Mouse (Mus musculus): ENCODE measurements around the gene Mgat5. TPM values are rescaled to one million over a fixed set of nuclear protein-coding genes. Genes with fewer than 3 reads are reported as not detected.

Gene Mgat5
- polyA plus RNA-seq, 1 experiment = 2.2 TPM

GRCm38 (mm10) chr1:127287505-127287904 lies 82.7 kb downstream of the Mgat5 start:
- H3K79me2 ChIP-seq (ENCODE audit: control insufficient read depth, insufficient read depth) = no peaks in the 10 kb centered on the region
- H3ac ChIP-seq (ENCODE audit: control insufficient read depth, insufficient read length) = no peak overlapping the region
- no peak for TF ChIP-seq CEBPB (IDR thresholded peaks at IDR 0.05; ENCODE audit: insufficient read depth, poor library complexity, severe bottlenecking)
- no peak for TF ChIP-seq TCF3 (IDR thresholded peaks at IDR 0.05; ENCODE audit: insufficient read length, low read depth)
- no peak for TF ChIP-seq USF1 (IDR thresholded peaks at IDR 0.05; ENCODE audit: low read depth)
- no peak for TF ChIP-seq POLR2AphosphoS2 (IDR thresholded peaks at IDR 0.05; ENCODE audit: insufficient read length, low read depth)
- no peak for TF ChIP-seq POLR2A (IDR thresholded peaks at IDR 0.05; ENCODE audit: insufficient read length, low read depth)
- no peak for TF ChIP-seq E2F4 (IDR thresholded peaks at IDR 0.05; ENCODE audit: insufficient read depth)
- no peak for TF ChIP-seq SRF (IDR thresholded peaks at IDR 0.05; ENCODE audit: control insufficient read depth, insufficient read length, low read depth)
- no peak for TF ChIP-seq MYOG (IDR thresholded peaks at IDR 0.05; ENCODE audit: control insufficient read depth in 1 of 3, insufficient read depth in 1 of 3, insufficient read length in 2 of 3, low read depth in 2 of 3)
- no peak for TF ChIP-seq TCF12 (IDR thresholded peaks at IDR 0.05; ENCODE audit: insufficient read depth, poor library complexity, severe bottlenecking)
- no peak for TF ChIP-seq MYOD1 (IDR thresholded peaks at IDR 0.05; ENCODE audit: control insufficient read depth in 1 of 3, insufficient read length in 2 of 3, low read depth in 2 of 3)
- no peak for TF ChIP-seq REST (IDR thresholded peaks at IDR 0.05; ENCODE audit: insufficient read depth, insufficient read length)
- no peak for TF ChIP-seq MAX (IDR thresholded peaks at IDR 0.05; ENCODE audit: low read depth)
- H3K4me3 ChIP-seq = no peak overlapping the region
- no peaks in the 10 kb centered on the region for H3K27me3 ChIP-seq (ENCODE audit: control insufficient read depth, insufficient read depth, insufficient read length)
- no peaks in the 10 kb centered on the region for H3K36me3 ChIP-seq (ENCODE audit: control insufficient read depth, insufficient read depth)
- no peak overlapping the region for H3K4me2 ChIP-seq (ENCODE audit: low read depth)

- H3ac ChIP-seq (ENCODE audit: control insufficient read depth, insufficient read length) = no peak overlapping the region
- H3K4me2 ChIP-seq (ENCODE audit: low read depth) = no peak overlapping the region
- H3K27me3 ChIP-seq (ENCODE audit: control insufficient read depth, insufficient read depth, insufficient read length) = no peaks in the 10 kb centered on the region
- no peak overlapping the region for H3K4me3 ChIP-seq
- H3K36me3 ChIP-seq (ENCODE audit: control insufficient read depth, insufficient read depth) = no peaks in the 10 kb centered on the region
- no peaks in the 10 kb centered on the region for H3K79me2 ChIP-seq (ENCODE audit: control insufficient read depth, insufficient read depth)
- TF ChIP-seq REST (IDR thresholded peaks at IDR 0.05; ENCODE audit: insufficient read depth, insufficient read length) = no peak
- no peak for TF ChIP-seq POLR2A (IDR thresholded peaks at IDR 0.05; ENCODE audit: insufficient read length, low read depth)
- TF ChIP-seq CEBPB (IDR thresholded peaks at IDR 0.05; ENCODE audit: insufficient read depth, poor library complexity, severe bottlenecking) = no peak
Observed at GRCm38 (mm10) chr1:127290879-127291278, 86.1 kb downstream of the Mgat5 start.

GRCm38 (mm10) chr1:127291721-127292120 lies 86.9 kb downstream of the Mgat5 start:
- Histone ChIP-seq H3K79me2 (ENCODE audit: control insufficient read depth, insufficient read depth) (no peaks in the 10 kb centered on the region), H3K4me2 (ENCODE audit: low read depth) (no peak overlapping the region), H3K4me3 (no peak overlapping the region), H3ac (ENCODE audit: control insufficient read depth, insufficient read length) (no peak overlapping the region), H3K27me3 (ENCODE audit: control insufficient read depth, insufficient read depth, insufficient read length) (no peaks in the 10 kb centered on the region), H3K36me3 (ENCODE audit: control insufficient read depth, insufficient read depth) (no peaks in the 10 kb centered on the region)
- TF ChIP-seq REST (IDR thresholded peaks at IDR 0.05; ENCODE audit: insufficient read depth, insufficient read length) = no peak
- no peak for TF ChIP-seq POLR2A (IDR thresholded peaks at IDR 0.05; ENCODE audit: insufficient read length, low read depth)
- TF ChIP-seq TCF3 (IDR thresholded peaks at IDR 0.05; ENCODE audit: insufficient read length, low read depth) = no peak
- no peak for TF ChIP-seq USF1 (IDR thresholded peaks at IDR 0.05; ENCODE audit: low read depth)
- no peak for TF ChIP-seq CEBPB (IDR thresholded peaks at IDR 0.05; ENCODE audit: insufficient read depth, poor library complexity, severe bottlenecking)
- no peak for TF ChIP-seq MYOG (IDR thresholded peaks at IDR 0.05; ENCODE audit: control insufficient read depth in 1 of 3, insufficient read depth in 1 of 3, insufficient read length in 2 of 3, low read depth in 2 of 3)
- no peak for TF ChIP-seq TCF12 (IDR thresholded peaks at IDR 0.05; ENCODE audit: insufficient read depth, poor library complexity, severe bottlenecking)
- no peak for TF ChIP-seq POLR2AphosphoS2 (IDR thresholded peaks at IDR 0.05; ENCODE audit: insufficient read length, low read depth)
- TF ChIP-seq MYOD1 (IDR thresholded peaks at IDR 0.05; ENCODE audit: control insufficient read depth in 1 of 3, insufficient read length in 2 of 3, low read depth in 2 of 3) = no peak

- no peaks in the 10 kb centered on the region for H3K27me3 ChIP-seq (ENCODE audit: control insufficient read depth, insufficient read depth, insufficient read length)
- peak overlapping the region; percentile 15 for H3K4me2 ChIP-seq (ENCODE audit: low read depth)
- H3K36me3 ChIP-seq (ENCODE audit: control insufficient read depth, insufficient read depth) = no peaks in the 10 kb centered on the region
- no peak overlapping the region for H3ac ChIP-seq (ENCODE audit: control insufficient read depth, insufficient read length)
- no peak overlapping the region for H3K4me3 ChIP-seq
- no peak for TF ChIP-seq TCF3 (IDR thresholded peaks at IDR 0.05; ENCODE audit: insufficient read length, low read depth)
- TF ChIP-seq MAX (IDR thresholded peaks at IDR 0.05; ENCODE audit: low read depth) = no peak
- no peak for TF ChIP-seq POLR2A (IDR thresholded peaks at IDR 0.05; ENCODE audit: insufficient read length, low read depth)
- no peak for TF ChIP-seq MYOD1 (IDR thresholded peaks at IDR 0.05; ENCODE audit: control insufficient read depth in 1 of 3, insufficient read length in 2 of 3, low read depth in 2 of 3)
- no peak for TF ChIP-seq E2F4 (IDR thresholded peaks at IDR 0.05; ENCODE audit: insufficient read depth)
- no peak for TF ChIP-seq POLR2AphosphoS2 (IDR thresholded peaks at IDR 0.05; ENCODE audit: insufficient read length, low read depth)
- TF ChIP-seq CEBPB (IDR thresholded peaks at IDR 0.05; ENCODE audit: insufficient read depth, poor library complexity, severe bottlenecking) = no peak
- no peak for TF ChIP-seq TCF12 (IDR thresholded peaks at IDR 0.05; ENCODE audit: insufficient read depth, poor library complexity, severe bottlenecking)
- no peak for TF ChIP-seq REST (IDR thresholded peaks at IDR 0.05; ENCODE audit: insufficient read depth, insufficient read length)
- no peak for TF ChIP-seq MYOG (IDR thresholded peaks at IDR 0.05; ENCODE audit: control insufficient read depth in 1 of 3, insufficient read depth in 1 of 3, insufficient read length in 2 of 3, low read depth in 2 of 3)
- no peak for TF ChIP-seq SRF (IDR thresholded peaks at IDR 0.05; ENCODE audit: control insufficient read depth, insufficient read length, low read depth)
- TF ChIP-seq USF1 (IDR thresholded peaks at IDR 0.05; ENCODE audit: low read depth) = no peak
- H3K79me2 ChIP-seq (ENCODE audit: control insufficient read depth, insufficient read depth) = no peaks in the 10 kb centered on the region
Observed at GRCm38 (mm10) chr1:127293286-127293685, 88.5 kb downstream of the Mgat5 start.

GRCm38 (mm10) chr1:127296815-127297214 lies 92.0 kb downstream of the Mgat5 start:
- Histone ChIP-seq H3K4me2 (ENCODE audit: low read depth) (no peak overlapping the region), H3K36me3 (ENCODE audit: control insufficient read depth, insufficient read depth) (no peaks in the 10 kb centered on the region), H3K27me3 (ENCODE audit: control insufficient read depth, insufficient read depth, insufficient read length) (no peaks in the 10 kb centered on the region), H3K79me2 (ENCODE audit: control insufficient read depth, insufficient read depth) (no peaks in the 10 kb centered on the region), H3K4me3 (no peak overlapping the region), H3ac (ENCODE audit: control insufficient read depth, insufficient read length) (no peak overlapping the region)
- no peak for TF ChIP-seq MAX (IDR thresholded peaks at IDR 0.05; ENCODE audit: low read depth)
- TF ChIP-seq POLR2AphosphoS2 (IDR thresholded peaks at IDR 0.05; ENCODE audit: insufficient read length, low read depth) = no peak
- TF ChIP-seq MYOD1 (IDR thresholded peaks at IDR 0.05; ENCODE audit: control insufficient read depth in 1 of 3, insufficient read length in 2 of 3, low read depth in 2 of 3) = no peak
- TF ChIP-seq TCF12 (IDR thresholded peaks at IDR 0.05; ENCODE audit: insufficient read depth, poor library complexity, severe bottlenecking) = no peak
- TF ChIP-seq MYOG (IDR thresholded peaks at IDR 0.05; ENCODE audit: control insufficient read depth in 1 of 3, insufficient read depth in 1 of 3, insufficient read length in 2 of 3, low read depth in 2 of 3) = no peak
- TF ChIP-seq USF1 (IDR thresholded peaks at IDR 0.05; ENCODE audit: low read depth) = no peak
- TF ChIP-seq CEBPB (IDR thresholded peaks at IDR 0.05; ENCODE audit: insufficient read depth, poor library complexity, severe bottlenecking) = no peak
- no peak for TF ChIP-seq SRF (IDR thresholded peaks at IDR 0.05; ENCODE audit: control insufficient read depth, insufficient read length, low read depth)
- TF ChIP-seq POLR2A (IDR thresholded peaks at IDR 0.05; ENCODE audit: insufficient read length, low read depth) = no peak
- TF ChIP-seq E2F4 (IDR thresholded peaks at IDR 0.05; ENCODE audit: insufficient read depth) = no peak
- no peak for TF ChIP-seq TCF3 (IDR thresholded peaks at IDR 0.05; ENCODE audit: insufficient read length, low read depth)
- TF ChIP-seq REST (IDR thresholded peaks at IDR 0.05; ENCODE audit: insufficient read depth, insufficient read length) = no peak
